Mouse (Mus musculus): Measurements from ENCODE around the gene Mrgpre. TPM values are rescaled to one million over a fixed set of nuclear protein-coding genes. Genes with fewer than 3 reads are reported as not detected.

Gene Mrgpre
- total RNA-seq, 2 experiments from 2014 or later, result 5.4 to 6.5 TPM

- DNase-seq, result no peak
Observed at GRCm38 (mm10) chr7:143738194-143738593, 46.1 kb downstream of the Mrgpre start.

- DNase-seq, result no peak
Observed at GRCm38 (mm10) chr7:143733746-143734145, 50.6 kb downstream of the Mrgpre start.

GRCm38 (mm10) chr7:143729886-143730285 lies 54.4 kb downstream of the Mrgpre start:
- no peak for DNase-seq

Small RNA genes lying within 50 kb of the gene (microRNA-seq; reads per million reads assigned to microRNA genes)
- gene Gm22064, result 0 reads per million in 2 experiments

Other genes starting within 250 kb of the Mrgpre start
- 100 to 1,000 TPM; 114 to 122 TPM for gene Nap1l4, start 235.4 kb downstream of the Mrgpre start, total RNA-seq (2021)
- 10 to 100 TPM; 46.3 to 51.5 TPM for gene Cars, start 184.4 kb downstream of the Mrgpre start, total RNA-seq (2021)
- under 1 TPM in 1 of 2 experiments, not detected in 1; 0.10 TPM for gene Tnfrsf26, start 155.8 kb downstream of the Mrgpre start, total RNA-seq (2021)
- 1 to 10 TPM; 1.7 to 2.7 TPM for gene Tnfrsf22, start 134.8 kb downstream of the Mrgpre start, total RNA-seq (2021)
- 1 to 10 TPM; 1.1 to 1.4 TPM for gene Tnfrsf23, start 98.6 kb downstream of the Mrgpre start, total RNA-seq (2021)
- gene Osbpl5, start 27.5 kb downstream of the Mrgpre start, total RNA-seq (2021), result 10 to 100 TPM; 28.2 to 28.3 TPM
- gene Mrgprg, start 17.5 kb downstream of the Mrgpre start, total RNA-seq (2021), result not detected
- 1 to 10 TPM; 5.9 to 6.9 TPM for gene Nadsyn1, start 38.3 kb upstream of the Mrgpre start, total RNA-seq (2021)
- 10 to 100 TPM; 39.0 to 40.8 TPM for gene Dhcr7, start 38.6 kb upstream of the Mrgpre start, total RNA-seq (2021)
- not detected for gene Gm498, start 82.3 kb upstream of the Mrgpre start, total RNA-seq (2021)
- gene Shank2, start 217.4 kb upstream of the Mrgpre start, total RNA-seq (2021), result 100 to 1,000 TPM; 121 to 138 TPM